Mouse (Mus musculus) intestine, embryonic 16.5 days (tissue): ENCODE data around the gene Olfr95. TPM values are rescaled to one million over a fixed set of nuclear protein-coding genes. Genes with fewer than 3 reads are reported as not detected.

Experiments used
- ATAC-seq: fragments of 200-750 bp; cut with Nextera tagmentation; 2 replicates; pipeline ENCODE4 v1.8.0; 2017; ENCODE audit warnings: moderate TSS enrichment, moderate library complexity
- H3K27ac ChIP-seq: fragments of 300-500 bp; sonication (generic); 2 replicates; pipeline ENCODE4 v1.5.1; 2014; ENCODE audit warnings: mild to moderate bottlenecking, low read length
- H3K27me3 ChIP-seq: fragments of 300-500 bp; sonication (generic); replicated peaks from 2 replicates; pipeline ENCODE4 v1.6.1; 2014; ENCODE audit warnings: low read length, control low read depth, mixed read lengths; ENCODE audit not compliant: control insufficient read depth, insufficient read depth
- H3K36me3 ChIP-seq: fragments of 300-500 bp; sonication (generic); 2 replicates; pipeline ENCODE4 v1.6.1; 2014; ENCODE audit warnings: low read length, control low read depth; ENCODE audit not compliant: control insufficient read depth, insufficient read depth
- H3K4me1 ChIP-seq: fragments of 300-500 bp; sonication (generic); 2 replicates; pipeline ENCODE4 v1.6.1; 2014; ENCODE audit warnings: low read length, control low read depth, mixed read lengths; ENCODE audit not compliant: control insufficient read depth, insufficient read depth
- H3K4me2 ChIP-seq: fragments of 300-500 bp; sonication (generic); 2 replicates; pipeline ENCODE4 v1.6.1; 2014; ENCODE audit warnings: low read depth, low read length, control low read depth
- H3K4me3 ChIP-seq: fragments of 300-500 bp; sonication (generic); 2 replicates; pipeline ENCODE4 v1.5.1; 2014; ENCODE audit warnings: mild to moderate bottlenecking, low read length
- H3K9ac ChIP-seq: fragments of 300-500 bp; sonication (generic); 2 replicates; pipeline ENCODE4 v1.6.1; 2014; ENCODE audit warnings: low read depth, low read length
- H3K9me3 ChIP-seq: fragments of 300-500 bp; sonication (generic); 2 replicates; pipeline ENCODE4 v1.6.1; 2016; ENCODE audit warnings: low read length, control low read depth; ENCODE audit not compliant: control insufficient read depth
- WGBS: fragments of 180-500 bp; shearing (Covaris S2); extraction: QIAGEN DNeasy Blood & Tissue Kit; methylation state at CpG from one replicate; pipeline ENCODE4 v1.1.7; 2014; 5-methylcytosine and 5-hydroxymethylcytosine counted together
- polyA plus RNA-seq: library from polyadenylated mRNA; unstranded; fragments of >200 nt; fragmentation: Nextera tagmentation; extraction: Ambion mirVana; gene quantifications from 2 replicates; pipeline ENCODE4 v1.2.1, GENCODE M21; 2015

The Olfr95 gene
- polyA plus RNA-seq, 1 experiment from 2014 or later, result not detected

- peak overlapping the region; percentile 33; the same call in 1 of the 2 replicates for H3K9ac ChIP-seq
- no peaks in the 10 kb centered on the region for H3K9me3 ChIP-seq
- H3K4me2 ChIP-seq, result no peak overlapping the region
- no peak overlapping the region for H3K4me3 ChIP-seq
- no peaks in the 10 kb centered on the region for H3K27me3 ChIP-seq
- H3K27ac ChIP-seq, result no peak overlapping the region
- ATAC-seq, result 0 out of 2 replicates have a peak, but pooled peaks have one; percentile 40
- H3K36me3 ChIP-seq, result no peaks in the 10 kb centered on the region
- 39% methylated on average over 6 of the region's 6 CpGs for WGBS
- H3K4me1 ChIP-seq, result no peaks in the 10 kb centered on the region
Measured at GRCm38 (mm10) chr17:37185474-37185873, 27.4 kb downstream of the Olfr95 start.

GRCm38 (mm10) chr17:37161394-37161793 lies 51.5 kb downstream of the Olfr95 start, which contains the start of gene Olfr93:
Gene Olfr93 (minus strand): TSS chr17:37161494.
- no peaks in the 10 kb centered on the region for H3K9me3 ChIP-seq
- H3K36me3 ChIP-seq, result no peaks in the 10 kb centered on the region
- no peaks in the 10 kb centered on the region for H3K4me1 ChIP-seq
- no peak for ATAC-seq
- H3K27ac ChIP-seq, result no peak within 1 kb of the TSS
- no peaks in the 10 kb centered on the region for H3K27me3 ChIP-seq
- no peak within 1 kb of the TSS for H3K4me2 ChIP-seq
- H3K4me3 ChIP-seq, result no peak within 1 kb of the TSS
- H3K9ac ChIP-seq, result no peak within 1 kb of the TSS

Other genes with a start within 250 kb of the Olfr95 start
- not detected in 2 replicates for gene 2410137M14Rik, start 231.9 kb downstream of the Olfr95 start, polyA plus RNA-seq
- gene H2-M5, start 223.6 kb downstream of the Olfr95 start, polyA plus RNA-seq, result 0.16 and 0.22 TPM in 2 replicates
- 41.3 and 43.2 TPM in 2 replicates for gene Zfp57, start 212.0 kb downstream of the Olfr95 start, polyA plus RNA-seq
- gene Mog, start 189.7 kb downstream of the Olfr95 start, polyA plus RNA-seq, result not detected in 2 replicates
- gene Gabbr1, start 167.2 kb downstream of the Olfr95 start, polyA plus RNA-seq, result 5.4 and 6.2 TPM in 2 replicates
- gene Olfr90, start 124.6 kb downstream of the Olfr95 start, polyA plus RNA-seq, result not detected in 2 replicates
- gene Olfr91, start 114.8 kb downstream of the Olfr95 start, polyA plus RNA-seq, result not detected in 2 replicates
- gene Olfr92, start 93.0 kb downstream of the Olfr95 start, polyA plus RNA-seq, result not detected in 2 replicates
- gene Olfr93, start 51.6 kb downstream of the Olfr95 start, polyA plus RNA-seq, result not detected in 2 replicates
- gene Ubd, start 19.2 kb downstream of the Olfr95 start, polyA plus RNA-seq, result not detected in 2 replicates
- gene Olfr94, start 12.1 kb downstream of the Olfr95 start, polyA plus RNA-seq, result not detected in 2 replicates
- gene Olfr96, start 7.0 kb upstream of the Olfr95 start, polyA plus RNA-seq, result not detected in 2 replicates
- not detected in 2 replicates for gene Olfr97, start 24.2 kb upstream of the Olfr95 start, polyA plus RNA-seq
- gene Olfr98, start 50.6 kb upstream of the Olfr95 start, polyA plus RNA-seq, result not detected in 2 replicates
- 5.1 and 5.2 TPM in 2 replicates for gene H2-M3, start 57.1 kb upstream of the Olfr95 start, polyA plus RNA-seq
- gene Olfr99, start 70.3 kb upstream of the Olfr95 start, polyA plus RNA-seq, result 0.10 TPM in 1 of 2 replicates, not detected in the other
- gene Olfr101, start 91.2 kb upstream of the Olfr95 start, polyA plus RNA-seq, result not detected in 2 replicates
- not detected in 2 replicates for gene Olfr102, start 103.9 kb upstream of the Olfr95 start, polyA plus RNA-seq
- not detected in 2 replicates for gene Olfr103, start 126.6 kb upstream of the Olfr95 start, polyA plus RNA-seq
- gene Olfr104-ps, start 146.5 kb upstream of the Olfr95 start, polyA plus RNA-seq, result not detected in 2 replicates
- gene Olfr105-ps, start 165.9 kb upstream of the Olfr95 start, polyA plus RNA-seq, result not detected in 2 replicates
- not detected in 2 replicates for gene Olfr106-ps, start 177.3 kb upstream of the Olfr95 start, polyA plus RNA-seq
- gene Olfr107, start 186.1 kb upstream of the Olfr95 start, polyA plus RNA-seq, result not detected in 2 replicates
- gene Olfr108, start 232.4 kb upstream of the Olfr95 start, polyA plus RNA-seq, result not detected in 2 replicates
- not detected in 2 replicates for gene Olfr109, start 245.8 kb upstream of the Olfr95 start, polyA plus RNA-seq